Mouse (Mus musculus) forebrain, embryonic 12.5 days (tissue): ENCODE results near the gene Eef1akmt3. TPM values are rescaled to one million over a fixed set of nuclear protein-coding genes. Genes with fewer than 3 reads are reported as not detected.
"Not testable (repeated sequence)": the region's sequence is repeated elsewhere in the genome, so short reads cannot be mapped to it uniquely, and the experiment has no call there.

ENCODE experiments used
- ATAC-seq: fragments of 200-750 bp; cut with Nextera tagmentation; 2 replicates; pipeline ENCODE4 v1.8.0; 2017; ENCODE audit warnings: moderate TSS enrichment; ENCODE audit not compliant: low FRiP score
- H3K27ac ChIP-seq: fragments of 300-500 bp; sonication (generic); 2 replicates; pipeline ENCODE4 v1.5.1; 2016; ENCODE audit warnings: mild to moderate bottlenecking
- H3K27me3 ChIP-seq: fragments of 300-500 bp; sonication (generic); 2 replicates; pipeline ENCODE4 v1.6.1; 2016; ENCODE audit warnings: mild to moderate bottlenecking
- H3K36me3 ChIP-seq: fragments of 300-500 bp; sonication (generic); replicated peaks from 2 replicates; pipeline ENCODE4 v1.6.1; 2016; ENCODE audit warnings: mild to moderate bottlenecking
- H3K4me1 ChIP-seq: fragments of 300-500 bp; sonication (generic); 2 replicates; pipeline ENCODE4 v1.6.1; 2016
- H3K4me2 ChIP-seq: fragments of 300-500 bp; sonication (generic); 2 replicates; pipeline ENCODE4 v1.6.1; 2016; ENCODE audit warnings: mild to moderate bottlenecking, moderate library complexity
- H3K4me3 ChIP-seq: fragments of 300-500 bp; sonication (generic); replicated peaks from 2 replicates; pipeline ENCODE4 v1.5.1; 2016; ENCODE audit warnings: mild to moderate bottlenecking
- H3K9ac ChIP-seq: fragments of 300-500 bp; sonication (generic); 2 replicates; pipeline ENCODE4 v1.6.1; 2016; ENCODE audit warnings: mild to moderate bottlenecking
- H3K9me3 ChIP-seq: fragments of 300-500 bp; sonication (generic); 2 replicates; pipeline ENCODE4 v1.6.1; 2016
- WGBS: fragments of 180-500 bp; shearing (Covaris S2); methylation state at CpG from one replicate; pipeline ENCODE4 v1.1.7; 2016; 5-methylcytosine and 5-hydroxymethylcytosine counted together
- polyA plus RNA-seq: library from polyadenylated mRNA; unstranded; fragments of >200 nt; fragmentation: Nextera tagmentation; extraction: Ambion mirVana; gene quantifications from 2 replicates; pipeline ENCODE4 v1.2.1, GENCODE M21; 2016

The Eef1akmt3 gene
- polyA plus RNA-seq, 1 experiment from 2014 or later, result 0.20 TPM

DNA sequence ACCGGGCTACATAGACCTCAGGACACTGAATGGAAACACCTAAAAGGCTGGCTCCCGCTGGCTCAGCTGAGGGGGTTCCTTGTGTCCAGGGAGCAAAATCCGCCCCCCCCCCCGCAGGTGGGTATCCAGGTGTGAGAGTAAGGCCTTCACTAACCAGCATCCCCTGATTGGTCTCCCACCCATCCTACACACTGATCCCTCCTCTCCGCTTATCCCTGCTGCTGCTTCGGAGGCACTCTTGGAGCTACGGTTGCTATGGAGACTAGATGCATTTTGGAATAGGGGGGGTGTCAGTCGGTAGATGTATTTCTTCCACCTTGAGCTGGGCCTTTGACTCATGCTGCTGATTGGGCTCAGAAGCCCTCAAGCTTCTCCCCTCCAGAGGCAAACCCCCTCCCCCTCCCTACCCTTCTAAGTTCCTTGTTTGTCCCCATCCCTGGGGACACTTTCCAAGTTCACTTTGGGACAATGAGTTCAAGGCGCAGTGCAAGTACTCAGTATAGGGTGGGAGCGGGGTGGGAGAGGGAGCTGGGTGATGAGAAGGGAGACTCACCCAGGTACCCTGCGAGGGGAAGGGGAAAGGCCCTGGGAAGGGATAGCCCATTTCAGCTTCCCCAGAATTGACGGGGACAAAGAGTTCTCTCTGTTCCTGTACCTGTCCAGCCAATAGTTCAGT is 36.8 kb upstream of the Eef1akmt3 start:
- Histone ChIP-seq H3K9ac (peak overlapping the region; percentile 36), H3K27ac (peak overlapping the region; percentile 50; the same call in 1 of the 2 replicates), H3K27me3 (peaks cover 61% of the 10 kb centered on the region)

DNA sequence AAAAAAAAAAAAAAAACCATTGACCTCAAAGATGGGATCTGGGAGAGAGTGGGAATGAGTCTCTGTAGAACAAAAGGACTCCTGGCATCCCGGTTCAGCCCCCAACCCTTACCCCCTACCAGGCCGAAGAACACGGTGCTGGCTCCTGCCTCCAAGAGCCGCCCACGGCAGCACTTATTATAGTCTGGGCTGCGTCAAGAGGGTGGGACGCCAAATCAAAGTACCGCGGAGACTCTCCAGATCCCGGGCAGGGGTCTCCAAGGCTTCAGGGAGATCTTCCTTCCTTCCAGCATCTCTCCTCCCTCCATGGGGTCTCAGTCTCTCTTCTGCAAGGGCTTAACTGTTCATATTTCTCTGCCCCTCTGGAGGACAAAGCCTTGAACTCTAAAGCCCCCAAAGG is 36.2 kb upstream of the Eef1akmt3 start:
- peak overlapping the region; percentile 36 for H3K9ac ChIP-seq
- peaks cover 47% of the 10 kb centered on the region for H3K4me1 ChIP-seq
- peaks cover 54% of the 10 kb centered on the region for H3K27me3 ChIP-seq

More for the DNA sequence above, 36.8 kb upstream of the Eef1akmt3 start:
- 3% methylated on average over 12 of the region's 12 CpGs for WGBS
- Histone ChIP-seq H3K9me3 (no peaks in the 10 kb centered on the region), H3K4me3 (peak overlapping the region; percentile 75), H3K4me2 (peak overlapping the region; percentile 100), H3K4me1 (peaks cover 48% of the 10 kb centered on the region), H3K36me3 (no peaks in the 10 kb centered on the region)
- ATAC-seq, result peak; percentile 37

DNA sequence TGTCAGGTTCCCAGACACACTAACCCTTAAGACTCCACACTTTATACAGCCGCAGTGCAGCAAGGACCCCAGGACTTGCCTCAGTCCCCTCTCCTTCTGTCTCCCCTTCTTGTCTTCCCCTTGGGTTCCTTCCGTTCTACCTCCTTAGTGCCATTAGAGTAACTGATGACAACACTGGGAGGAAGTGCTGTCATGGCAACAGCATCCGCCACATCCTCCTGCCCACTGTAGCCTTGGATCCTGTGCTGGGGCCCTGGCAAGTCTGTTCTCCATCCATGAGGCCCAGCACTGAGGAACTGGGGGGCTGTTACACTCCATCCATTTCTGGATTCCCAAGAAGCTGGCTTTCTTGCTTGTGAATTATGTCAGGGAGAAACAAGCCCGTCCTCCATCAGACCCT is 34.8 kb upstream of the Eef1akmt3 start:
- Histone ChIP-seq H3K9ac (no peak overlapping the region), H3K9me3 (no peaks in the 10 kb centered on the region), H3K36me3 (no peaks in the 10 kb centered on the region), H3K4me3 (no peak overlapping the region), H3K4me1 (peaks cover 37% of the 10 kb centered on the region), H3K27me3 (peaks cover 40% of the 10 kb centered on the region), H3K4me2 (no peak overlapping the region), H3K27ac (no peak overlapping the region)
- 58% methylated on average over 4 of the region's 4 CpGs for WGBS
- ATAC-seq, result no peak

More for the DNA sequence above, 36.2 kb upstream of the Eef1akmt3 start:
- H3K4me2 ChIP-seq, result peak overlapping the region; percentile 100
- 3% methylated on average over 10 of the region's 10 CpGs for WGBS
- no peak for ATAC-seq
- H3K4me3 ChIP-seq, result peak overlapping the region; percentile 7; the same call in 1 of the 2 replicates
- H3K9me3 ChIP-seq, result no peaks in the 10 kb centered on the region
- H3K27ac ChIP-seq, result no peak overlapping the region
- no peaks in the 10 kb centered on the region for H3K36me3 ChIP-seq

DNA sequence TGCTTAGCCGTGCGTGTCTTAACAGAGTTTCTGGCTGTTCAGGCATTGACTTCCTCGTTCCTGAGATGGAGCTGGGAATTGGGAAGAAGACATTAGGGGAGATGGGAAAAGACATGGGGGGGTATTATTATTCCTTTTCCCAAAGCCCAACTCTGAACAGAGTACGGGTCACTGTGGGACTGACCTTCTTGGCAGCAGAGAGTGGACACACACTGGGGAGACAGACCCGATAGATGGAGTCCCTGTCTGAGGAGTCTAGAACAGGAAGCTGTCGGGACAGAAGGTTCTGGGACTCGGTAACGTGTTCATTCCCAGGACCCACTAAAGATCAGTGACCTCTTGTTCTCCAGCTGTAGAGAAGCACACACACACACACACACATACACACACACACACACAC is 34.3 kb upstream of the Eef1akmt3 start:
- no peak overlapping the region for H3K27ac ChIP-seq
- H3K27me3 ChIP-seq, result peaks cover 36% of the 10 kb centered on the region
- no peak overlapping the region for H3K4me3 ChIP-seq
- no peak overlapping the region for H3K4me2 ChIP-seq
- no peaks in the 10 kb centered on the region for H3K9me3 ChIP-seq
- H3K9ac ChIP-seq, result no peak overlapping the region
- WGBS, result 81% methylated on average over 8 of the region's 8 CpGs
- ATAC-seq, result no peak
- peaks cover 37% of the 10 kb centered on the region for H3K4me1 ChIP-seq
- no peaks in the 10 kb centered on the region for H3K36me3 ChIP-seq

DNA sequence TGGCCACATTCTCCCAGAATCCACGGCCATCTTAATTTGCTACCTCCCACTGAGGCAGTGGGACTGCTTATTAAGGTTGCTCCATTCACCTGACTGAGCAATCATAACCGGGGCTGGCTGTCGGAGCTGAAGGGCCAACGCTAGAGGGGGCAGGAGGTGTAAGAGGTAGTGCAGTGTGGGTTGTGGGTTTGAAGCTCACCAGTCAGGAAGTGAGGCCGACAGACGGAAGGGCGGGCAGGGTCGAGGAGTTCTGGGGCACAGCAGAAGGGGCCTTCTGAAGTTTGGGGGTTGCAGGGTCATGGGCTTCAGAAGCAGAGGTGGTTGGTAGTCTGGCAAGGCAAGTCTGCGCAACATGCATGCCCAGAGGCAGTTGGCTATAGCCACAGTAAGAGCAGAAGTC is 33.8 kb upstream of the Eef1akmt3 start, which contains the start of gene Agap2:
Agap2 (plus strand) TSS at position 205 of the 400 bp plus-strand sequence.
- Histone ChIP-seq H3K4me2 (no peak within 1 kb of the TSS), H3K4me3 (no peak within 1 kb of the TSS), H3K9ac (no peak within 1 kb of the TSS), H3K9me3 (no peaks in the 10 kb centered on the region), H3K4me1 (peaks cover 32% of the 10 kb centered on the region), H3K27me3 (peaks cover 30% of the 10 kb centered on the region), H3K27ac (no peak within 1 kb of the TSS), H3K36me3 (no peaks in the 10 kb centered on the region)
- ATAC-seq, result no peak
- WGBS, result 71% methylated on average over 9 of the region's 9 CpGs

DNA sequence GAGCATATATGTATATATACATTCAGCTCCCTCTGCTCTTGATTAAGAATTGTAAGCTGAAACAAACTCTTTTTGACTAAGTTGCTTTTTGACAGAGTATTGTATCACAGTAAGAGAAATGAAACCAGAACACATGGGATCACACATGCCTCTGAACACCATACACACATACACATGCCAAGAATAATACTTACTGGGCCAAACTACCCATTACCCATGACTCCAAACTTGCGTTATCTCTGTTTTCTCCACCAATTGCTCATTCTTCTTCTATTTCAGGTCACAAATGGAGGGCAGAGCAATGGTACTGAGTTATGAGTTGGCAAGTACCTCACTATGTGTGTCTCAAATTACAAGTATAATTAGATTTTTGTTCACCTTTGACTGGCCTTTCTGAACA is 32.7 kb upstream of the Eef1akmt3 start:
- Histone ChIP-seq H3K27ac (no peak overlapping the region), H3K9me3 (no peaks in the 10 kb centered on the region), H3K4me3 (no peak overlapping the region), H3K9ac (no peak overlapping the region), H3K36me3 (no peaks in the 10 kb centered on the region), H3K27me3 (peaks cover 19% of the 10 kb centered on the region), H3K4me1 (peaks cover 28% of the 10 kb centered on the region), H3K4me2 (no peak overlapping the region)
- ATAC-seq, result no peak
- WGBS, result 94% methylated on average over 1 of the region's 1 CpGs

DNA sequence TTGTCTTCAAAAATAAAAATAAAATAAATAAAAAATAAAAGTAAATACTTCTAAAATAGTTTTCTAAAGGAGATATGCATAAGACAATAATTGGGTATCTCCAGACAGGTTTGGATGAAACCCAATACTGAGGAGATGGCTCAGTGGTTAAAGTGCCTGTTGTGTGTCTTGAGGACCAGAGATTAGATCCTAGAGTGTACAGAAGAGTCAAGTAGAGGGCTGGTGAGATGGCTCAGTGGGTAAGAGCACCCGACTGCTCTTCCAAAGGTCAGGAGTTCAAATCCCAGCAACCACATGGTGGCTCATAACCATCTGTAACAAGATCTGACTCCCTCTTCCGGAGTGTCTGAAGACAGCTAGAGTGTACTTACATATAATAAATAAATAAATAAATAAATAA is 31.7 kb upstream of the Eef1akmt3 start:
- ATAC-seq, H3K4me2 ChIP-seq, H3K36me3 ChIP-seq, H3K27ac ChIP-seq, H3K9me3 ChIP-seq, H3K9ac ChIP-seq, H3K4me3 ChIP-seq: not testable (repeated sequence)
- WGBS, result 88% methylated on average over 2 of the region's 2 CpGs
- Histone ChIP-seq H3K4me1 (peaks cover 33% of the 10 kb centered on the region), H3K27me3 (peaks cover 13% of the 10 kb centered on the region)

DNA sequence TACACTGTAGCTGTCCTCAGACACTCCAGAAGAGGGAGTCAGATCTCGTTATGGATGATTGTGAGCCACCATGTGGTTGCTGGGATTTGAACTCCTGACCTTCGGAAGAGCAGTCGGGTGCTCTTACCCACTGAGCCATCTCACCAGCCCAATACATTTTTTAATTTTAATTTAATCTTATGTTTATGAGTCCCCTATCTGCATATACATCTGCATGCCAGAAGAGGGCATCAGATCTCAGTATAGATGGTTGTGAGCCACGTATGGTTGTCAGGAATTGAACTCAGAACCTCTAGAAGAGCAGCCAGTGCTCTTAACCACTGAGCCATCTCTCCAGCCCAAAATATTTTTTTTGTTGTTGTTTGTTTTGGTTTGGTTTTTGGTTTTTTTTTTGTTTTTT is 31.0 kb upstream of the Eef1akmt3 start:
- WGBS, result 85% methylated on average over 4 of the region's 4 CpGs
- H3K4me2 ChIP-seq, ATAC-seq: not testable (repeated sequence)

DNA sequence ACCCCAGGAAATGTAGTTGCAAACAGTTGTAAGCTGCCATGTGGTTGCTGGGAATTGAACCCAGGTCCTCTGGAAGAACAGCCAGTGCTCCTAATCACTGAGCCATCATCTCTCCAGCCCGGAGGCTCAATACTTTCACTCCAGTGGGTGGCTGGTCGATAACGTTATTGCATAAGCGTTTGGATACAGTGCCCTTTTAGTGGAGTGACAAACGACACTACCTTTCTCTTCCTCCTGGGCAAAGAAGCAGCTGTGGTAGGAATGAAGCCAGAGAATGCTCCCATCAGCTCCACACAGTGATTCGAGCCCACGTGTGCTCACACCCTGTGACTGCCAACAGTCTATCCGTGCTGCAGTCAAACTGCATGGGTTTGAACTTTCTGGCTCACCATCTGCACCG is 29.9 kb upstream of the Eef1akmt3 start:
- no peaks in the 10 kb centered on the region for H3K9me3 ChIP-seq
- peaks cover 33% of the 10 kb centered on the region for H3K4me1 ChIP-seq
- no peak overlapping the region; the same call in 1 of the 2 replicates for H3K27ac ChIP-seq
- no peaks in the 10 kb centered on the region; the same call in 1 of the 2 replicates for H3K27me3 ChIP-seq
- H3K9ac ChIP-seq, result peak overlapping the region; percentile 72
- 81% methylated on average over 9 of the region's 9 CpGs for WGBS
- ATAC-seq, result no peak
- H3K4me2 ChIP-seq, result peak overlapping the region; percentile 97
- H3K36me3 ChIP-seq, result peaks cover 24% of the 10 kb centered on the region
- H3K4me3 ChIP-seq, result peak overlapping the region; percentile 62

More for the DNA sequence above, 31.0 kb upstream of the Eef1akmt3 start:
- H3K27me3 ChIP-seq, H3K27ac ChIP-seq, H3K9ac ChIP-seq, H3K4me3 ChIP-seq, H3K9me3 ChIP-seq: not testable (repeated sequence)
- peaks cover 13% of the 10 kb centered on the region for H3K36me3 ChIP-seq
- H3K4me1 ChIP-seq, result peaks cover 29% of the 10 kb centered on the region

DNA sequence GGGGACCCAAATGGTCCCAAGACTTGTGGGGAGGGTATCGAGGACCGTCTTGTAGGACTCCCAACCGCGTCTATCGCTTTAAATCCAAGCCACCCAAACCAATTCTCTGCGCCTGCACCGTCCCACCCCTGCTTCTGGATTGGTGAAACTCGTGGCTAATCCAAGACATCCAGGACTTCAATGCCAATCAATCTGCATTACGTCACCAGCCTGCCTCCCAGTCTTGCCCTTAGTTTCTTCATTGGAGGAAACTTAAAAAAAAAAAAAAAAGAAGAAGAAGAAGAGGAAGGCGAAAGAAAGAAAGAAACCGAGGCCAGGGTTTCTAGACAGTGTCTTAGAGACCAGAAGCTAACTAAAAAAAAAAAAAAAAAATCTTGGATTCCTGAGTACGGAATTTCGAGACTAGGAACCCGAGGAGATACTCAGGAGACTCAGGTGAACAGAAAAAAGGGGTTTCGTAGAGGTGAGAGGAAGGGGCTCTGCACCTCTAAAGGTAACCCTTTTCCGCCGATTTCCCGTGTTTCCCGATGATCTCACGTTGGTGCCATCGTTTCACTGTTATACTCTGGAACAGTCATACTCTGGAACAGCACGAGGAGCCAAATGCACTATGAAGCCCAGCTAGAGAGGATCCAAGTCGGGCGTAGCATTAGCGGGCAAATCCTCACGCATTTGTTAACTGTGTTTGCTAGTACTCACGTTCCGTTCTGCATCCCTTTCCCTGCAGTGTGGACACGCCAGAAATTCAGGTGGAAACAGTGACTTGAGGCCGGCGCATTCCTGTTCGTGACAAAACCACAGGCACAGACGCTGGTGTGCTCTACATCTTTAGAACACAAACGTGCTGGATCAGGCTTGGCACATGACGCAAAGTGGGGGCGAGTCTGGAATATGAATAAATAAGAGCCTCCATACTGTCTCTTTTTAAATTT is 29.1 kb upstream of the Eef1akmt3 start, which contains the start of gene Tspan31:
Tspan31 (minus strand) TSS at position 75 of the 932 bp plus-strand sequence.
- WGBS, result 3% methylated on average over 36 of the region's 36 CpGs
- ATAC-seq, result peak; percentile 90
- H3K4me3 ChIP-seq, result peak within 1 kb of the TSS; percentile 62

DNA sequence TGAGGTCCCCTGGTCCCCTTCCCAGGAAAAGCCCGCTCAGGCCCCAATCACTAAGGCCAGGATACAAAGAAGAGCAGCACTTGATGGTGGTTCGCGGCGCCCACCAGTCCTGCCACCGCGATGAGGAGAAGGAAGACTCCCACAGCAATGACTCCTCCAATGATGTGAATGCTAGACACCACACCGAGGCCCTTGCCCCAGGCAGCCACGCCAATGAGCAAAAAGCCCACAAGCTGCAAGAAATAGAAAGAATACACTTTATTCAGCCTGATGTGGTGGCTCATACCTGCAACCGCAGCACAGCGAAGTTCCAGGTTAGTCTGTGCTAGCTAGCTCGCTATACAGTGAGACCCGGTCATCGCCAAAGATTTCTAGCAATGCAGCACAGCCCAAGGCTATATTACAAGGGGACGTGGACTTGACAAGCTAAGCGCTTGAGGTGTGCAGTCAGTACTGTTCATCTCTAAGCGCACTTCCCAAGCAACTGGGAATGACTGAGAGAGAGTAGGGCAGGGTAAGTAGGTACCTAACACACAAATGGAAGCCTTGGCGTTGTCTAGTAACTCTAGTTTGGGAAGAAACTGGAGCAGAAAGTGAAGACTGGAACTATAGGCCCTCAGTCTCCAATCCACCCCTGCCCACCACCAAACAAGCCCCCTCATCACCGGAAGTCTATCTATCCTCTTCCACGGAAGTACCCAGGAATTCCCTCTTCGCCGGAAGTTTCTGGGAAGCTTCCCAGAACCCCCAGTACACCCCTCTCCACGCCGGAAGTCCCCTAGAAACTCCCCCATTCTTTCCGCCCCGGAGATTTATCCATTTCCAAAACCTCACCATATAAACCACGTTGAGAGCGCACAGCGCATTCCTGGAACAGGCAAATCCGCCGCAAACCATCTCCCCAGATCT is 28.2 kb upstream of the Eef1akmt3 start:
- Histone ChIP-seq H3K9me3 (no peaks in the 10 kb centered on the region), H3K4me3 (peak overlapping the region; percentile 62), H3K4me2 (peak overlapping the region; percentile 97), H3K27ac (peak overlapping the region; percentile 96), H3K36me3 (peaks cover 41% of the 10 kb centered on the region), H3K9ac (peak overlapping the region; percentile 80), H3K4me1 (peaks cover 46% of the 10 kb centered on the region), H3K27me3 (no peaks in the 10 kb centered on the region)
- 7% methylated on average over 30 of the region's 30 CpGs for WGBS
- ATAC-seq, result peak; percentile 69

More for the DNA sequence above, 29.1 kb upstream of the Eef1akmt3 start, which contains the start of gene Tspan31:
- Histone ChIP-seq H3K4me2 (peak within 1 kb of the TSS; percentile 97), H3K27me3 (no peaks in the 10 kb centered on the region; the same call in 1 of the 2 replicates), H3K27ac (peak within 1 kb of the TSS; percentile 96), H3K4me1 (peaks cover 37% of the 10 kb centered on the region), H3K9me3 (no peaks in the 10 kb centered on the region), H3K9ac (peak within 1 kb of the TSS; percentile 80), H3K36me3 (peaks cover 32% of the 10 kb centered on the region)
